Mouse (Mus musculus): ENCODE measurements around the gene Slk. TPM values are rescaled to one million over a fixed set of nuclear protein-coding genes. Genes with fewer than 3 reads are reported as not detected.

Slk gene
- polyA plus RNA-seq, 1 experiment from 2014 or later, result 12.2 TPM

DNA sequence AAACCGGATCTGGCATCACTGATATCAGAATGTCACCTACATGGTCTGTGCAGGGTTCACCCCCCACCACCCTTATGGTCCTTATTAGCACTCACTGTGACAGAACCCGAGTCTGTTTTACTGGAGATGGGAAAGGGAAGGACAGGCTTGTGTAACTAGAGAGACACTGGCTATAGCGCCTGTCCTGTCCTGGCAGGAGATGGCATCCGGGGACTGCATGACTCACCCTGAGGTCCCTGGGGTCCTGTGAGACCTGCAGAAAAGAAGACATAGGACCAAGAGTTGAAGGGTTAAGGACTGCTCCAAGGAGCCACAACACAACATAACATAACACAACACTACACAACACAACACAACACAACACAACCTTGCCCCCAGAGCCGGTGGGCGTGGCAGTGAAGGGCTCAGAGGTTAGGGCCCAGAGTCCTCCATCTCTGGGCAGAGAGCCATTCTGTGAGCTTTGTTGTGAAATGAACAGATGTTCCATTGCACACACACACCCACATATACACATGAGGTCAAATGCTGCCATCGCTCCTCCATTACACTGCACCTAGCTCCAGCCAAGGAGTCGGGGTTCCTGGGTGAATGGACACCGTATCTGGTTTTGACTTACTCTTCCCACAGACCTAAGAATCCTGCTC is 80.4 kb downstream of the Slk start:
- ATAC-seq (replicated peaks; ENCODE audit: low FRiP score), result no peak
- H3K36me3 ChIP-seq, result no peaks in the 10 kb centered on the region
- WGBS, result 83% methylated on average over 9 of the region's 9 CpGs
- H3K4me2 ChIP-seq, result no peak overlapping the region
- 0 out of 2 replicates have a peak, but pooled peaks cover 3% of the 10 kb centered on the region for H3K27me3 ChIP-seq
- H3K4me3 ChIP-seq (replicated peaks), result no peak overlapping the region
- no peak overlapping the region for H3K27ac ChIP-seq
- no peak overlapping the region for H3K9ac ChIP-seq
- H3K9me3 ChIP-seq (replicated peaks), result no peaks in the 10 kb centered on the region
- H3K4me1 ChIP-seq, result peaks cover 13% of the 10 kb centered on the region; the same call in 1 of the 2 replicates

DNA sequence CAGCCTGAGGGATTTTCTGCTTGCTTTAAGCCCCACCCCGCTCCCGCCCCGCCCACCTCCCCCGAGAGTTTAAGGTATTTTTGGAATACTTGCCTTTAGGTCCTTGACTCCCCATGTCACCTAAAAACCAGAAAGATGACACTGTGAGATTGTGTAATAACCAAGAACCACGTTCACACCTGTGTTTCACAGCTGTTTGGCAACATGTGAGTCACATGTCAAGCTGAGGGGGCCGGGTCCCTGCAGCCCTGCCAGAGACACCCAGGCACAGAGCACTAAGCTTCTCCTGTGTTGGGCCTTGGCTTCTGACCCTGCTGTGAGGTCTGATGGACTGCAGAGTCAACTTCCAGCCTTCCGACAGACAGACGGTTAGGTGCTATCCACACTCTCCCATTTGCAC is 88.1 kb downstream of the Slk start:
- no peaks in the 10 kb centered on the region for H3K36me3 ChIP-seq
- H3K27ac ChIP-seq, result no peak overlapping the region
- H3K9me3 ChIP-seq (replicated peaks), result no peaks in the 10 kb centered on the region
- no peaks in the 10 kb centered on the region for H3K4me1 ChIP-seq
- no peak for ATAC-seq (replicated peaks; ENCODE audit: low FRiP score)
- H3K27me3 ChIP-seq, result no peaks in the 10 kb centered on the region
- no peak overlapping the region for H3K4me2 ChIP-seq
- no peak overlapping the region for H3K4me3 ChIP-seq (replicated peaks)
- no peak overlapping the region for H3K9ac ChIP-seq
- 62% methylated on average over 8 of the region's 8 CpGs for whole genome bisulfite sequencing

DNA sequence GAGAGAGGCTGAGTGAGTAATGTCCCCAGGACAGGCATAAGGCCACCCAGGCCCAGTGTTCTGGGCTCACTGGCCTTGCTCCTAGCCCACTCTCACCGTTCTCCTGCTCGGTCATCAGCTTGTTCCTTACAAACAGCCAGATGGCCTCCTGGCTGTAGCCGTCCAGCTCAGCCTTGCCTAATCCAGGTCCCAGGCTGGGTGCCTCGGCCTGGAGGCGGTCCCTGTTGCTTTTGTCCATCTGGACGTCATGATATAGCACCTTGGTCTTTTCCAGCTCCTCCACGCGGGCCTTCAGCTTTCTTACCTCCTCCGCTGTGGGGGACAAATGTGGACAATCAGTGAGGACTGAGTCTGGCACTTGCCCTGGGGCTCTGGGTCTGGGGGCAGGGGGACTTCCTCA is 88.9 kb downstream of the Slk start:
- no peaks in the 10 kb centered on the region for H3K4me1 ChIP-seq
- no peak overlapping the region for H3K9ac ChIP-seq
- WGBS, result 38% methylated on average over 9 of the region's 9 CpGs
- no peak; the same call in 1 of the 2 replicates for ATAC-seq (replicated peaks; ENCODE audit: low FRiP score)
- H3K4me3 ChIP-seq (replicated peaks), result no peak overlapping the region
- H3K36me3 ChIP-seq, result no peaks in the 10 kb centered on the region
- H3K9me3 ChIP-seq (replicated peaks), result no peaks in the 10 kb centered on the region
- H3K27ac ChIP-seq, result no peak overlapping the region
- H3K4me2 ChIP-seq, result no peak overlapping the region
- no peaks in the 10 kb centered on the region for H3K27me3 ChIP-seq

DNA sequence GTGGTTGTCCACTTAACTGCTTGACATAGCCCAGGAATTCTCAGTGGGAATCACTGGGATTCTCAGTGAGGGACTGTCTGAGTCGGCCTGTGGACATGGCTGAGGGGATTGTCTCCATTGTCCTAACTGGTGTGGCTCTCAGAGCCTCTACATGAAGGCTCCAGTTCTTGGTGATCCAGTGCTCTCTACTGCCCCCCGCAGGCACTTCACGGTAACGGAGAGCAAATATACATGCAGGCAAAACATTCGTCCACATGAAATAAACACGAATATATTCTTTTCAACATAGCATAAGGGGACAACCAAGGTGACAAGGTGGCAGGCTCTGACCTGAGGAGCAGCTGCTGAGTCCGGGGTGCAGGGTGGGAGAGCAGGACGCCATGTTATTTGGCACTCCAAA is 94.9 kb downstream of the Slk start:
- no peak for ATAC-seq (replicated peaks; ENCODE audit: low FRiP score)
- 48% methylated on average over 8 of the region's 8 CpGs for WGBS
- no peak overlapping the region for H3K4me2 ChIP-seq
- H3K27me3 ChIP-seq, result no peaks in the 10 kb centered on the region
- no peak overlapping the region for H3K9ac ChIP-seq
- H3K9me3 ChIP-seq (replicated peaks), result no peaks in the 10 kb centered on the region
- no peak overlapping the region for H3K27ac ChIP-seq
- H3K4me3 ChIP-seq (replicated peaks), result no peak overlapping the region
- H3K4me1 ChIP-seq, result no peaks in the 10 kb centered on the region
- no peaks in the 10 kb centered on the region for H3K36me3 ChIP-seq

DNA sequence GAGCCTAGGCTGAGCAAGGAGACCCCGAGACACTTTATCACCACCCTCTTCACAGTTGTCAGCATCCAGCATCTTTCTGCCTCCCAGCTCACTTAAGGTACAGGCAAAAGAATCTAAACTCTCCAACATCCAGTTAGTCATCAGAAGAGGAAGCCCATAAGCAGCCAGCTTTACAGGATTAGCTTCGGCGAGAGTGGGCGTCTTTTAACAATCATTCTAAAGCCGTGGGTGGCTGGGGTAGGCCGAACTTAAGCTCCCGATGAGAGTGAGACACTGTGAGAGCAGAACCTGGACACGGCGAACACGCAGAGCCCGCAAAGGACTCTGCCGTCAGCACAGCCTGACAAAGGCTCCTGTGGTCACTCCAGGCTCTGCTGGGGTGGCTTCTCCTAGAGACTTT is 99.2 kb downstream of the Slk start:
- WGBS, result 85% methylated on average over 12 of the region's 12 CpGs
- Histone ChIP-seq H3K4me1 (peaks cover 4% of the 10 kb centered on the region; the same call in 1 of the 2 replicates), H3K9me3 (replicated peaks) (no peaks in the 10 kb centered on the region), H3K9ac (no peak overlapping the region), H3K36me3 (no peaks in the 10 kb centered on the region), H3K27me3 (no peaks in the 10 kb centered on the region), H3K4me2 (no peak overlapping the region), H3K4me3 (replicated peaks) (no peak overlapping the region), H3K27ac (no peak overlapping the region)
- no peak for ATAC-seq (replicated peaks; ENCODE audit: low FRiP score)

DNA sequence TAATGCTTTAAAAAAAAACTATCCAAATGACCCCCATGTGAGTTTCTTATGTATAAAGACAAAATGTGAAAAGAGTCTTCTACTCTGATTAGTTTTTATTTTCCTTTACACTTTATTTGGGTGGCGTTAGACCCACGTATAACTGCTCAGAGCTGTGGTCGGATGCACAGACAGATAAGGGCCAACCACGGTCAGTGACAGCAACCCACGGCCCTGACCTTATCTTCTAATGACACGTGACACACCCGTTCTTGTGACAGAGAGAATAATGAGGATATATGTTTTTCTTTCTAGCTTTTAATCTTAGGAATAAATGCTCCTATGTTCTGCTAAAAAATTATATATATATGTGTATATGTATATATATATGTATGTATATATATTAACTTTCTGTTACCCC is 110.1 kb downstream of the Slk start:
- no peak overlapping the region for H3K27ac ChIP-seq
- no peaks in the 10 kb centered on the region for H3K36me3 ChIP-seq
- H3K27me3 ChIP-seq, result no peaks in the 10 kb centered on the region
- peaks cover 5% of the 10 kb centered on the region; the same call in 1 of the 2 replicates for H3K4me1 ChIP-seq
- no peak for ATAC-seq (replicated peaks; ENCODE audit: low FRiP score)
- no peaks in the 10 kb centered on the region for H3K9me3 ChIP-seq (replicated peaks)
- 83% methylated on average over 7 of the region's 7 CpGs for WGBS
- H3K9ac ChIP-seq, result no peak overlapping the region
- no peak overlapping the region for H3K4me2 ChIP-seq
- no peak overlapping the region for H3K4me3 ChIP-seq (replicated peaks)

DNA sequence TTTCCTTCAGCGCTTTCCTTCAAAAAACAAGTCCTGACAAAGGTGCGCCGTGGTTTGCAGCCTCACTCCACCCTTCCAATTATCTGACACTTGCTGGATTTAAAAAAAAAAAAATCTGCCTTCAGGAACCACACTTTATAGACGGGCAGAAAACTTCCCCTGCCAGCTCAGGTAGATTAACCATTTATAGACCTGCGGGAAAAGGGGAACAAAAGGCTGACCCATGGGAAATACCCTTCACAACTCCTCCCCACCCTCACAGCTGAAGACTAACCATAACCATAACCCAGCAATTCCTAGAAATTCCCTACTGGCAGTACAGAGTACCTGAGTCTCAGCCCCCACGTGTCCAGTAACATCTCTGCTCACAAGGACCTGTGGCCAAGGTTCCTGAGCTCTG is 112.5 kb downstream of the Slk start, which contains the start of gene Col17a1:
Col17a1 (minus strand) TSS at position 101 of the 400 bp plus-strand sequence.
- WGBS, result 72% methylated on average over 6 of the region's 6 CpGs

More for the DNA sequence above, 112.5 kb downstream of the Slk start, which contains the start of gene Col17a1:
- peaks cover 5% of the 10 kb centered on the region; the same call in 1 of the 2 replicates for H3K4me1 ChIP-seq
- H3K27me3 ChIP-seq, result no peaks in the 10 kb centered on the region
- no peak within 1 kb of the TSS for H3K27ac ChIP-seq
- no peak within 1 kb of the TSS for H3K9ac ChIP-seq
- no peaks in the 10 kb centered on the region for H3K36me3 ChIP-seq
- H3K4me3 ChIP-seq (replicated peaks), result no peak within 1 kb of the TSS
- no peak for ATAC-seq (replicated peaks; ENCODE audit: low FRiP score)
- no peak within 1 kb of the TSS for H3K4me2 ChIP-seq
- no peaks in the 10 kb centered on the region for H3K9me3 ChIP-seq (replicated peaks)

Other genes with a start within 250 kb of the Slk start
- 5.5 and 6.4 TPM in 2 replicates for gene Sh3pxd2a, start 115.3 kb upstream of the Slk start, polyA plus RNA-seq (2015; fragmentation: Nextera tagmentation; extraction: Ambion mirVana)
- gene Stn1, start 42.2 kb upstream of the Slk start, polyA plus RNA-seq (2015; fragmentation: Nextera tagmentation; extraction: Ambion mirVana), result 47.1 and 51.0 TPM in 2 replicates
- 0.49 and 0.84 TPM in 2 replicates for gene Col17a1, start 112.4 kb downstream of the Slk start, polyA plus RNA-seq (2015; fragmentation: Nextera tagmentation; extraction: Ambion mirVana)
- 237 and 238 TPM in 2 replicates for gene Sfr1, start 152.0 kb downstream of the Slk start, polyA plus RNA-seq (2015; fragmentation: Nextera tagmentation; extraction: Ambion mirVana)